Mouse (Mus musculus): ENCODE measurements around the gene Lrrn2. TPM values are rescaled to one million over a fixed set of nuclear protein-coding genes. Genes with fewer than 3 reads are reported as not detected.
"Not testable (repeated sequence)": the region's sequence is repeated elsewhere in the genome, so short reads cannot be mapped to it uniquely, and the experiment has no call there.

The Lrrn2 gene
- polyA plus RNA-seq, 1 experiment from 2014 or later = 4.1 TPM

GRCm38 (mm10) chr1:132964691-132965090 lies 84.6 kb downstream of the Lrrn2 start:
- no peaks in the 10 kb centered on the region for H3K27me3 ChIP-seq (ENCODE audit: control insufficient read depth, insufficient read depth, low read length)
- H3K27ac ChIP-seq (ENCODE audit: low read depth, low read length) = no peak overlapping the region
- no peaks in the 10 kb centered on the region for H3K9me3 ChIP-seq (ENCODE audit: control insufficient read depth, low read length)
- no peak overlapping the region for H3K4me3 ChIP-seq (ENCODE audit: low read length)
- H3K9ac ChIP-seq (ENCODE audit: low read depth, low read length) = no peak overlapping the region
- H3K4me2 ChIP-seq (replicated peaks; ENCODE audit: low read depth, low read length) = no peak overlapping the region
- ATAC-seq (ENCODE audit: low FRiP score, low TSS enrichment) = no peak
- WGBS = 85% methylated on average over 4 of the region's 4 CpGs
- no peaks in the 10 kb centered on the region for H3K36me3 ChIP-seq (ENCODE audit: control insufficient read depth, insufficient read depth, low read length)
- no peaks in the 10 kb centered on the region for H3K4me1 ChIP-seq (ENCODE audit: control insufficient read depth, insufficient read depth, low read length)

GRCm38 (mm10) chr1:132968659-132969058 lies 88.6 kb downstream of the Lrrn2 start:
- Histone ChIP-seq H3K4me2 (replicated peaks; ENCODE audit: low read depth, low read length) (no peak overlapping the region), H3K36me3 (ENCODE audit: control insufficient read depth, insufficient read depth, low read length) (no peaks in the 10 kb centered on the region), H3K9ac (ENCODE audit: low read depth, low read length) (no peak overlapping the region), H3K4me3 (ENCODE audit: low read length) (no peak overlapping the region), H3K27ac (ENCODE audit: low read depth, low read length) (no peak overlapping the region), H3K4me1 (ENCODE audit: control insufficient read depth, insufficient read depth, low read length) (no peaks in the 10 kb centered on the region), H3K9me3 (ENCODE audit: control insufficient read depth, low read length) (no peaks in the 10 kb centered on the region), H3K27me3 (ENCODE audit: control insufficient read depth, insufficient read depth, low read length) (no peaks in the 10 kb centered on the region)
- no peak; the same call in 1 of the 2 replicates for ATAC-seq (ENCODE audit: low FRiP score, low TSS enrichment)
- WGBS = 28% methylated on average over 6 of the region's 6 CpGs

GRCm38 (mm10) chr1:132977402-132977801 lies 97.3 kb downstream of the Lrrn2 start:
- Histone ChIP-seq H3K4me3 (ENCODE audit: low read length) (no peak overlapping the region), H3K4me1 (ENCODE audit: control insufficient read depth, insufficient read depth, low read length) (no peaks in the 10 kb centered on the region), H3K27ac (ENCODE audit: low read depth, low read length) (no peak overlapping the region), H3K4me2 (replicated peaks; ENCODE audit: low read depth, low read length) (no peak overlapping the region), H3K36me3 (ENCODE audit: control insufficient read depth, insufficient read depth, low read length) (peaks cover 10% of the 10 kb centered on the region; the same call in 1 of the 2 replicates), H3K27me3 (ENCODE audit: control insufficient read depth, insufficient read depth, low read length) (no peaks in the 10 kb centered on the region), H3K9me3 (ENCODE audit: control insufficient read depth, low read length) (no peaks in the 10 kb centered on the region), H3K9ac (ENCODE audit: low read depth, low read length) (no peak overlapping the region)
- no peak for ATAC-seq (ENCODE audit: low FRiP score, low TSS enrichment)
- WGBS = 47% methylated on average over 1 of the region's 1 CpGs

GRCm38 (mm10) chr1:132981232-132981631 lies 101.2 kb downstream of the Lrrn2 start:
- no peak overlapping the region for H3K4me3 ChIP-seq (ENCODE audit: low read length)
- no peaks in the 10 kb centered on the region for H3K9me3 ChIP-seq (ENCODE audit: control insufficient read depth, low read length)
- no peaks in the 10 kb centered on the region for H3K27me3 ChIP-seq (ENCODE audit: control insufficient read depth, insufficient read depth, low read length)
- H3K27ac ChIP-seq (ENCODE audit: low read depth, low read length) = no peak overlapping the region
- WGBS = 92% methylated on average over 6 of the region's 6 CpGs
- no peak for ATAC-seq (ENCODE audit: low FRiP score, low TSS enrichment)
- H3K9ac ChIP-seq (ENCODE audit: low read depth, low read length) = no peak overlapping the region
- no peak overlapping the region for H3K4me2 ChIP-seq (replicated peaks; ENCODE audit: low read depth, low read length)
- no peaks in the 10 kb centered on the region for H3K4me1 ChIP-seq (ENCODE audit: control insufficient read depth, insufficient read depth, low read length)
- peaks cover 28% of the 10 kb centered on the region for H3K36me3 ChIP-seq (ENCODE audit: control insufficient read depth, insufficient read depth, low read length)

GRCm38 (mm10) chr1:132982728-132983127 lies 102.7 kb downstream of the Lrrn2 start:
- H3K4me2 ChIP-seq (replicated peaks; ENCODE audit: low read depth, low read length) = no peak overlapping the region
- 63% methylated on average over 7 of the region's 7 CpGs for WGBS
- peak; percentile 64; the same call in 1 of the 2 replicates for ATAC-seq (ENCODE audit: low FRiP score, low TSS enrichment)
- H3K36me3 ChIP-seq (ENCODE audit: control insufficient read depth, insufficient read depth, low read length) = peaks cover 35% of the 10 kb centered on the region
- no peaks in the 10 kb centered on the region for H3K27me3 ChIP-seq (ENCODE audit: control insufficient read depth, insufficient read depth, low read length)
- H3K4me1 ChIP-seq (ENCODE audit: control insufficient read depth, insufficient read depth, low read length) = no peaks in the 10 kb centered on the region
- H3K4me3 ChIP-seq (ENCODE audit: low read length) = no peak overlapping the region
- no peak overlapping the region for H3K9ac ChIP-seq (ENCODE audit: low read depth, low read length)
- H3K27ac ChIP-seq (ENCODE audit: low read depth, low read length) = no peak overlapping the region
- no peaks in the 10 kb centered on the region for H3K9me3 ChIP-seq (ENCODE audit: control insufficient read depth, low read length)

- H3K4me3 ChIP-seq (ENCODE audit: low read length) = not testable (repeated sequence)
Measured at GRCm38 (mm10) chr1:132988556-132989459, 108.7 kb downstream of the Lrrn2 start.

More at GRCm38 (mm10) chr1:132988556-132989459, 108.7 kb downstream of the Lrrn2 start:
- not testable (repeated sequence) for H3K9ac ChIP-seq (ENCODE audit: low read depth, low read length); H3K27ac ChIP-seq (ENCODE audit: low read depth, low read length); H3K27me3 ChIP-seq (ENCODE audit: control insufficient read depth, insufficient read depth, low read length); ATAC-seq (ENCODE audit: low FRiP score, low TSS enrichment); H3K9me3 ChIP-seq (ENCODE audit: control insufficient read depth, low read length); H3K4me1 ChIP-seq (ENCODE audit: control insufficient read depth, insufficient read depth, low read length); H3K4me2 ChIP-seq (replicated peaks; ENCODE audit: low read depth, low read length)
- WGBS = 56% methylated on average over 12 of the region's 12 CpGs
- H3K36me3 ChIP-seq (ENCODE audit: control insufficient read depth, insufficient read depth, low read length) = peaks cover 72% of the 10 kb centered on the region

Small RNA genes lying within 50 kb of the gene (microRNA-seq; reads per million reads assigned to microRNA genes)
- gene Gm44300 = not detected

Other genes starting within 250 kb of the Lrrn2 start
- gene Nfasc, start 138.5 kb upstream of the Lrrn2 start, polyA plus RNA-seq (2014; fragmentation: Nextera tagmentation; extraction: Ambion mirVana) = 0.43 and 0.76 TPM in 2 replicates
- gene Mdm4, start 150.3 kb downstream of the Lrrn2 start, polyA plus RNA-seq (2014; fragmentation: Nextera tagmentation; extraction: Ambion mirVana) = 36.0 and 57.6 TPM in 2 replicates
- 6.3 and 9.1 TPM in 2 replicates for gene Pik3c2b, start 165.4 kb downstream of the Lrrn2 start, polyA plus RNA-seq (2014; fragmentation: Nextera tagmentation; extraction: Ambion mirVana)